Mouse (Mus musculus) E14TG2a.4 (cell line): ENCODE results near the gene Shmt2.

ENCODE experiments used
- CTCF ChIP-seq: conservative IDR thresholded peaks from 2 replicates; pipeline ENCODE4 v1.5.1; 2014; ENCODE audit warnings: low read length
- NANOG ChIP-seq: IDR thresholded peaks from 2 replicates; pipeline ENCODE4 v1.6.1; 2014; ENCODE audit warnings: borderline replicate concordance, low read length, mixed read lengths
- POU5F1 ChIP-seq: IDR thresholded peaks from 2 replicates; pipeline ENCODE4 v1.6.1; 2014; ENCODE audit warnings: low read length, borderline replicate concordance

DNA sequence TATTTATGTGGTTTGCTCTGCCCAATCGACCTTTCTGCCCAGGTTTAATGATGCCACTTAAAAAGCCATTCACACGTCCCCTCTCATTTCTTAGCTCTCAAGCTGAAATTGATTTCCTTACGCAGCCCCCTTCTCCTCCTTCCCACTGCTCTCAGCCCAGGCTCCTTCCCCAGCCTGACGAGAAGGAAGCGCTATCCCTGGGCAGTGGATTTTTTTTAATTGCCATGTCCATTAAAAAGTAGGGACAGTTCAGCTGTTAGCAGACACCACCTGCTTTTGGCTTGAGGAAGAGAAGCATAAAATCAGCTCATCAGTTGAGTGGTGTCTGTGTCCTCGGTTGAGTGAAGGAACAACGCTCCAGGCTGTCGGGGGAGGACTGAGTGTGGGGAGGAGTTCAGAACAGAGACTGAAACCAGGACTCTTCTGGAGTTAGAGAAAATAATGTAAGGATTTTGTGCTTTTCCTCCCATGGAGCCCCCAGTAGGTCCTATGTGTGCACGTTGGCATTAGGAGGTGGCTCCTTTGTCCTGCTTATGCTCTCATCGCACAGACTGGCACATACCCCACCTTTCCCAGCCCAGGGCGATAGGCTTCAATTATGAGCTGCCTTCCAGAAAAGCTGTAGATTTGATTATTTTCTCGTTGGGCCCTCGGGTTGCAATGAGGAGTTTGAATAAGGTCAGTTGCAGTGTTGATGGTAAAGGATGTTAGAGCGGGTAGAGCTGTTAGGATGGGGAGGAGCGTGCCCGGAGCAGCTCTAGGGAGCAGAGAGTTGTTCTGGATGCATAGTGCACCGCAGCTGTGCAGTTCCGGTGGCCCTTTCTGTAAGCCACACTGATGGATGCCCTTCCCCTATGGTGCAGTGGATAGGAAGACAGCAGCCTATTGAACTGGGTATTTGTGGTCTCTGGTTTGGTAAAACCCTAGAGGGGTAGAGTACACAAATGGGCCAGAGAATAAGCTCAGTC is 31.8 kb downstream of the Shmt2 start:
- TF ChIP-seq CTCF, result no peak
- no peak for TF ChIP-seq NANOG
- TF ChIP-seq POU5F1, result no peak
